ENCODE assay signal across 14 mouse cellular contexts in genomic region chr16:24089840-24090762, GRCm38 (mm10).
DNase-seq lines count a peak whose midpoint lies in the region; ATAC-seq and TF ChIP-seq lines count a peak whose summit lies in the region.
"Had no signal": no experiment of that assay in that cellular context is flagged by ENCODE, and none has a peak within 500 bp of the region (broad histone marks: within the 10 kb centered on the region; RNA-seq: fewer than 3 reads in every experiment).

No protein-coding gene starts in this region.

- intact Hi-C loops in left cerebral cortex, postnatal 14 days (cut with DNase I): no loop called here

- no peaks in the 10 kb centered on the region for H3K36me3 ChIP-seq in intestine, embryonic 16.5 days (ENCODE audit: control insufficient read depth, insufficient read depth, low read length)
- H3K36me3 ChIP-seq: limb, embryonic 15.5 days; midbrain, embryonic 10.5 days had no signal

- TF ChIP-seq CTCF in bone marrow, adult 2 months (IDR thresholded peaks at IDR 0.05; ENCODE audit: control insufficient read depth, insufficient read depth, low read length): no peak

- peak overlapping the region; percentile 46 for H3K27ac ChIP-seq in bone marrow, adult 2 months (ENCODE audit: control insufficient read depth, insufficient read depth, low read depth, low read length, poor library complexity)
- H3K27ac ChIP-seq in intestine, embryonic 16.5 days (ENCODE audit: low read length): no peak overlapping the region
- H3K27ac ChIP-seq: limb, embryonic 15.5 days; midbrain, embryonic 10.5 days had no signal

- H3K9ac ChIP-seq in intestine, embryonic 16.5 days (ENCODE audit: low read depth, low read length): no peak overlapping the region
- H3K9ac ChIP-seq: limb, embryonic 15.5 days had no signal

- peaks cover 1% of the 10 kb centered on the region; the same call in 1 of the 2 replicates for H3K4me1 ChIP-seq in bone marrow, adult 2 months (ENCODE audit: control insufficient read depth, insufficient read depth, low read length)
- peaks cover 7% of the 10 kb centered on the region for H3K4me1 ChIP-seq in intestine, embryonic 16.5 days (ENCODE audit: control insufficient read depth, insufficient read depth, low read length)
- H3K4me1 ChIP-seq: limb, embryonic 15.5 days; midbrain, embryonic 10.5 days had no signal

- no peaks in the 10 kb centered on the region for H3K27me3 ChIP-seq in intestine, embryonic 16.5 days (replicated peaks; ENCODE audit: control insufficient read depth, insufficient read depth, low read length)
- H3K27me3 ChIP-seq: limb, embryonic 15.5 days had no signal

- no peak for TF ChIP-seq POLR2A in bone marrow, adult 2 months (IDR thresholded peaks at IDR 0.05; ENCODE audit: borderline replicate concordance, control insufficient read depth, low read depth, low read length)

- DNase-seq in heart, adult 11 months: peak; percentile 58
- no peak for DNase-seq in heart, adult 9 months (ENCODE audit: low spot score in 2 of 2)
- DNase-seq in lung, postnatal 4 days: peak; percentile 22 to 36
- no peak for DNase-seq in left cerebral cortex, postnatal 14 days (ENCODE audit: low spot score in 2 of 2)
- DNase-seq: heart, adult 18-20 months; kidney, postnatal 14 days; layer of hippocampus, adult 9-11 months; thymus, postnatal 25 days had no signal

- no peak overlapping the region for H3K4me2 ChIP-seq in intestine, embryonic 16.5 days (ENCODE audit: low read depth, low read length)
- H3K4me2 ChIP-seq: limb, embryonic 15.5 days had no signal

- peak; percentile 31; the same call in 1 of the 2 replicates for ATAC-seq in intestine, embryonic 16.5 days
- no peak for ATAC-seq in cerebellum, adult (ENCODE audit: insufficient number of reproducible peaks, low FRiP score, low TSS enrichment)
- no peak for ATAC-seq in frontal cortex, adult (ENCODE audit: low TSS enrichment)

- no peaks in the 10 kb centered on the region for H3K9me3 ChIP-seq in intestine, embryonic 16.5 days (ENCODE audit: control insufficient read depth, low read length)
- H3K9me3 ChIP-seq: limb, embryonic 15.5 days; midbrain, embryonic 10.5 days had no signal

- H3K4me3 ChIP-seq in bone marrow, adult 2 months (replicated peaks; ENCODE audit: control insufficient read depth, low read depth, low read length): peak overlapping the region; percentile 1
- H3K4me3 ChIP-seq in intestine, embryonic 16.5 days (ENCODE audit: low read length): no peak overlapping the region
- H3K4me3 ChIP-seq: limb, embryonic 15.5 days; midbrain, embryonic 10.5 days had no signal

- 55% methylated on average over 11 of the region's 11 CpGs for WGBS in bone marrow, adult 2 months
- WGBS in intestine, embryonic 16.5 days: 75% methylated on average over 11 of the region's 11 CpGs

Comparison
In these comparisons a context has a peak if more than half of its experiments do, and no peak if none do; other contexts are left out.
1. DNase-seq: peak in heart, adult 11 months (single experiment) and lung, postnatal 4 days (2 of 2); none in heart, adult 9 months (0 of 2) and left cerebral cortex, postnatal 14 days (0 of 2).